Mouse (Mus musculus) right cerebral cortex, postnatal 4 days (tissue): Measurements from ENCODE around the gene Isyna1.
A peak's percentile ranks its signal among the peaks of the same experiment; 100 is the strongest.
"Not testable (repeated sequence)": the region's sequence is repeated elsewhere in the genome, so short reads cannot be mapped to it uniquely, and the experiment has no call there.

Experiments
- DNase-seq: peaks from one replicate; pipeline ENCODE4 v3.0.0-alpha.2; 2022

The Isyna1 gene

DNA sequence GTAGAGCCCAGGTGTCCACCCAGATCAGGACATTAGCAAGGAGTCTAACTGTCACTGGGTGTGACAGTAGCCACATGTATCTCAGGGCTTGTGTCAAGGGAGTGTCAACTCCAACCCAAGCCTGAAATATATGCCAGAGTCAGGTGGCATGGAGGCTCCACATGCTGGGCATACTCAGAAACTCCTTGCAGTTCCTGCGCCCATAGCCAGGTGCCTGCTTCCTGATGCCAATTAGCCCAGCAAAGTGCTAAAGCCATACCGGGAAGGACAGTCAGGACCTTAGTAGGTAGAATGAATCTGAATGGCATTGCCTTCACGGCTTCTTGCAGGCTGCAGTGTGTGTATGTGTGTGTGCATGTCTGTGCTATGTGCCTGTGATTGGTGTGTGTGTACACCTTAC lies 17.0 kb upstream of the Isyna1 start:
- DNase-seq, result no peak

DNA sequence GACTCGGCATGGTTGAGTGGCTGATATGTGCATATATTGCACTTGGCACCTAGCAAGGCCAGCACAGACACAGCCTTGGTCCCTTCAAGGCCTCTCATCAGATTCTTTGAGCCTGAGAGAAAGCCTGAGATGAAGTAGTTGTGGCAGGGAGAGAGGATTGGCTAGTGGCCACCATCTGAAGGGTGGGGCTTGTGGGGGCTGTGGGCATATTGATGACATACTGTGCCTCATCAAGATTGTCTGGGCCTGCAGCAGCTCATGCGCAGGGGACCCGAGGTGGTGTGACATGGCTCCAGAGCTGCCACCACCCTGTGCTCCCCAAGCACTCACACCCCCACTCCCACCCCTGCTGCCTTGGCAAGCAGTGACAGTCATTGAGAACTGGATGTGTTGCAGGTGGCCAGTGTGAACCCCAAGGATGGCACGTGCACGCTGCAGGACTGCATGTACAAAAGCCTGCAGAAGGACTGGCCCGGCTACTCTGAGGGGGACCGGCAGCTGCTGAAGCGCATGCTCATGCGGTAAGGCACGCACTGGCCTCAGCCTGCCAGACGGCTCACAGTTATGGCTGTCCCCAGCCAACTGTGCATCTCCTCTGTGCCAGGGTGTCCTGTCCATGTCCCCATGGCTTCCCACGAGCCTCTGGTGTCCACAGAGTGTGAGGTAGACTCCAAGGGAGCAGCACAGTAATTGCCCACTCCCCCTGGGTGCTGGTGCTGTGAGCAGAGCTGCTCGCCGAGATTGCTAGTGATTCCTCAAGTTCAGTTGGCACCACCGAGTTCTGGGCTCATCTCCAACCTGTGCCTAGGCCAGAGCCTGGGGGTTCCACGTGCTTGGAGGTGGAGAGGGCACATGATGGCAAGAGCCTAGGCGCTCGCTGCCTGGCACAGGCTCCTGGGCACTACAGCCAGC lies 10.4 kb upstream of the Isyna1 start:
- no peak for DNase-seq

DNA sequence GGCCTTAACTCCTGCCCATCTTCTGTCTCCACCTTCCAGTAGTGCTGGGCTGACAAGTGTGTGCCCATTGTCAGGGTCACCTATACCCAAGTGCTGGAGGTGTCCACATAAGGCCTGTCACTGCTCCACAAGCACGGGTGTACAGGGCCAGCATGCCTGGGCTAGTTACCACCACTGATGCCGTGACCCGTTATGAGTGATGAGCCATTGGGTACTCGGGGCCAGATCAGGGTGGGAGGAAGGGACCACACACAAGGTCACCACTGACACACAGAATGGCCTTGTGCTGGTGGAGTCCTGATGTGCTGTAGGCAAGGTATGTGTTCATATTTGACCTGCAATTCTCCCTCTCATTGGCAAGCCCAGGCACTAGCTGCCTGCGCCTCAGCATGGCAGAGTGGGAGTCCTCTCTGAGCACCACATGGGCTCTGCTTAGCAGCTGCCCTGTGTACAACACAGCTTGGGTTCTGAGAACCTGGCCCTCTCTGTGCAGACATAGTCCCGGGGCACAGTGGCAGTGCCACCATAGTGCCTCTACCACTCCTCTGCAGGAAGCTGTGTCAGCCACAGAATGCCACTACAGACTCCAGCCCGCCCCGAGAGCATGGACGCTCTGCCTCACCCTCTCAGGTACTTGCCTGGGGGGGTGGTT lies 9.4 kb upstream of the Isyna1 start:
- DNase-seq, result no peak

DNA sequence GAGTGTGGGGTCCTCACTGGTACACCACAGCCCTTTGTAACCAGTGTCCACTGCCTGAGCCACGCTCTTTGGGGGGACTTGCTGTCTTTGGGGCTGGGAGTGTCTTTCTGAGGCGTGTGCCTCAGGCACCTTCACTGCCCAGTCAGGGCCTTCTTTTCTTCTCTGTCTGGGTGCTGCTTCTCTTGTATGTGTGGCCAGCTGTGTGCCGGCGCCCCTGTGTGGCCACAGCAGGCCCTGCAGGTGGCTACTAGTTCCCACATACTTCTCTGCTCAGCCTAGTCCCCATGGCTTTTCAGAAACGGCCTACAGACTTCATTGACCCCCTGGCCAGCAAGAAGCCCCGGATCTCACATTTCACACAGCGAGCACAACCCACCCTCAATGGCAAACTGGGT lies 8.9 kb upstream of the Isyna1 start:
- no peak for DNase-seq

DNA sequence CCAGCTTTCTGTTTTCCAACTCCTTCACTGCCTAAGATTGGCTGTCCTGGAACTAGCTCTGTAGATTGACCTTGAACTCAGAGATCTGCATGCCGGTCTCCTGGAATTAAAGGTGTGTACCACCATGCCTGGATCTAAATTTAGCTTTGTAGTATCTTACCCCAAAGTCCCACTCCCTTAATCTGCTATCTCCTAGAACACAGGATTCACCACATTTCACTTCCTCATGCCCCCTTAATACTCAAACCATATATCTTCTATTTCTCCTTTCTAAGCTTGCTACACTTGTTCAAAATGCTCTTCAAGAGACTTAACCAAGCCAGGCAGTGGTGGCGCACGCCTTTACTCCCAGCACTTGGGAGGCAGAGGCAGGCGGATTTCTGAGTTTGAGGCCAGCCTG lies 6.2 kb upstream of the Isyna1 start:
- not testable (repeated sequence) for DNase-seq

DNA sequence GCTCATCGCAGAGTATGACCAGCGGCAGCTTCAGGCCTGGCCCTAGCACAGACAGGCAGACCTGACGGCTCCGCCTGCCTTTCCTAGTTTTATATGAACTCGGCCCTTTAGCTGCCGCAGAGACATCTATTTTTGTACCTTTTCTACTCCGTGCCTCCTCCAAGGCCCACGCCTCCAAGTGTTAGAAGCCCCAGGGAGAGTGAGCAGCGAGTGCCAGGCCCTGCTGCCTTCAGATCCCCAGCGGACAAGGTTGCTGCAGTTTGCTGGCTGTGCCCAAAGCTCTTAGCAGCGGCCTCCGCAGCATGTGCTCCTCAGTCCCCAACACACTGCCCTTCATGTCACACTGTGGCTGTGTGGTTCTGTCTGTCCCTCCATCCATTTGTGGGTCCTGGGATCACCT lies 2.6 kb upstream of the Isyna1 start:
- no peak for DNase-seq

DNA sequence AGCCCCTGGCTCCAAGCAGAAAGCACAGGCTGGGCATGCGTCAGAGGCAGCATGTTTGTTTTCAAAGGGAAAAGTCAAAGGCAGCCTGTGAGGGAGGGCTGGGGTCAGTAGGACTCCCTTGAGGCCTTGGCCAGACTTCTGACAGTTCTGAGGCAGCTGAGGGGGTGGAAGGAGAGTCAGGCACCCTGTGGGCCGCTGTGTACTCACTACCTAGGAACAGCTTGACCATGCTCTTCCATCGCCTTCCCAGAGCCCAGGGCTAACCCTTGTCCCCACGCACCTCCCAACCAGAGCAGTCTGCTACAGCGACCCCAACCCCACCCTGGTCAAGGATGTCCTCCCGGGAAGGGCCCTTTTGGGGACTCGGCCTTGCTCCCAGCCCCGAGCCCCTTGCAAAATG lies 1.0 kb upstream of the Isyna1 start:
- no peak for DNase-seq

DNA sequence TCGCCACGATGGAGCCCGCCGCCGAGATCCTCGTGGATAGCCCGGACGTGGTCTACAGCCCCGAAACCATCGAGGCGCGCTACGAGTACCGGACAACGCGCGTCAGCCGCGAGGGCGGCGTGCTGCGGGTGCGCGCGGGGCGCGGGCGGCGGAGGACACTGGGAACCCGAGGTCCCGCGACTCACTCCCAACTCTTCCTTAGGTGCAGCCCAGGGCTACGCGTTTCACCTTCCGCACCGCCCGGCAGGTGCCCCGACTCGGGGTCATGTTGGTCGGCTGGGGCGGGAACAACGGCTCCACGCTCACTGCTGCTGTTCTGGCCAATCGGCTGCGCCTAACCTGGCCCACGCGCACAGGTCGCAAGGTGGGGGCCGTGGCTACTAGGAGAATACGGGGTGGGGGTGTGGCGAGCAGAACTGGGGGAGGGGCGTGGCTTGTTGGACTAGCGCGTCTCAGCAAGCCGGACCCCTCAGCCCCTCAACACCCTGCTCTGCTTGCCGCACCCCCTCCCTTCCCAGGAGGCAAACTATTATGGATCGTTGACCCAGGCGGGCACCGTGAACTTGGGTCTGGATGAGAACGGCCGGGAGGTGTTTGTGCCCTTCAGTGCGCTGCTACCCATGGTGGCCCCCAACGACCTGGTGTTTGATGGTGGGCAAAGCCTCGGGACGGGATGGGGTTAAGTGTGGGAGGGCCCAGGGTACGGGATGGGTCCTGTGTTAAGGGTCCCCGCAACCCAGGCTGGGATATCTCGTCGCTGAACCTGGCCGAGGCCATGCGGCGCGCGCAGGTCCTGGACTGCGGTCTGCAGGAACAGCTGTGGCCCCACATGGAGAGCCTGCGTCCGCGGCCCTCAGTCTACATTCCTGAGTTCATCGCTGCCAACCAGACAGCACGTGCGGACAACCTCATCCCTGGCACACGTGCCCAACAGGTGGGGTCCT lies 720 bp downstream of the Isyna1 start:
- peak; percentile 46 for DNase-seq

DNA sequence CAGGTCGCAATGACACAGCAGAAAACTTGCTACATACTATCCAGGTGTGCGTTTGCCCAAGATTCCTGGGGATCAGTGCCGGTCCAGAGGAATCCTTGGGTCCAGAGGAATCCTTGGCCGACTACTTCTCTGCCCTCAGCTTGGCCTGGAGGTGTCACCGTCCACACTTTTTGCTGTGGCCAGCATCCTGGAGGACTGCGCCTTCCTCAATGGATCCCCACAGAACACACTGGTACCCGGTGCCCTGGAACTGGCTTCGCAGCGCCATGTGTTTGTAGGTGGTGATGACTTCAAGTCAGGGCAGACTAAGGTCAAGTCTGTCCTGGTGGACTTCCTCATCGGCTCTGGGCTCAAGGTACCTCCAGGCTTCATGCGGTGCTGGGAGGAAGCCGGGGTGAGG lies 1.6 kb downstream of the Isyna1 start:
- no peak for DNase-seq

DNA sequence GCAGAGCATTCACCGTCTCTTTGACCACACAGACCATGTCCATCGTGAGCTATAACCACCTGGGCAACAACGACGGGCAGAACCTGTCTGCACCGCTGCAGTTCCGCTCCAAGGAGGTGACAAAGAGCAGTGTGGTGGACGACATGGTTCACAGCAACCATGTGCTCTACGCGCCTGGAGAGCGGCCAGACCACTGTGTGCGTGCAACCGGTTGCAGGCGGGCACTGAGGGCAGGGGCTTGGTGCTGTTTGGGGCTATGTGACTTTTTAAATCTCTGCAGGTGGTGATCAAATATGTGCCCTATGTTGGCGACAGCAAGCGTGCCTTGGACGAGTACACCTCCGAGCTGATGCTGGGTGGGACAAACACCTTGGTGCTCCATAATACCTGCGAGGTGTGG lies 2.0 kb downstream of the Isyna1 start:
- no peak for DNase-seq

DNA sequence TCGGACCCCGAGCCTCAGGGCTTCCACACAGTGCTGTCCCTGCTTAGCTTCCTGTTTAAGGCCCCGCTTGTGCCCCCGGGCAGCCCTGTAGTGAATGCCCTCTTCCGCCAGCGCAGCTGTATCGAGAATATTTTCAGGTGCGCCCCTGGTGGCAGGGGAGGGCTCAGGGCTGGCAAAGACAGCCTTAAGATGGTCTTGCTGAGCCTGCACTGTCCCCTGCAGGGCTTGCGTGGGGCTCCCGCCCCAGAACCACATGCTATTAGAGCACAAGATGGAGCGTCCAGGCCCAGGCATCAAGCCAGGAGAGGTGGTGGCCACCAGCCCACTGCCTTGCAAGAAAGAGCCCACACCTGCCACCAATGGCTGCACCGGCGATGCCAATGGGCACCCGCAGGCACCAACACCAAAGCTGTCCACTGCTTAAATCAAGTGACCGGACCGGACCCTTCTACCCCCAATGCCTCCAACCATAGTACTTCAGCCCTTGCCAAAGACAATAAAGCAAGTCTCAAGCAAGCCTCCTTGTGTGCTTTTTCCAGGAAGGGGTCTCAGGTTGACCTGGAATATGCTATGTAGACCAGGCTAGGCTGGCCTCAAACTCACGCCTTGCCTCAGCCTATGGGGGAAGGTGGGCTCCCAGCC lies 2.7 kb downstream of the Isyna1 start:
- no peak for DNase-seq

DNA sequence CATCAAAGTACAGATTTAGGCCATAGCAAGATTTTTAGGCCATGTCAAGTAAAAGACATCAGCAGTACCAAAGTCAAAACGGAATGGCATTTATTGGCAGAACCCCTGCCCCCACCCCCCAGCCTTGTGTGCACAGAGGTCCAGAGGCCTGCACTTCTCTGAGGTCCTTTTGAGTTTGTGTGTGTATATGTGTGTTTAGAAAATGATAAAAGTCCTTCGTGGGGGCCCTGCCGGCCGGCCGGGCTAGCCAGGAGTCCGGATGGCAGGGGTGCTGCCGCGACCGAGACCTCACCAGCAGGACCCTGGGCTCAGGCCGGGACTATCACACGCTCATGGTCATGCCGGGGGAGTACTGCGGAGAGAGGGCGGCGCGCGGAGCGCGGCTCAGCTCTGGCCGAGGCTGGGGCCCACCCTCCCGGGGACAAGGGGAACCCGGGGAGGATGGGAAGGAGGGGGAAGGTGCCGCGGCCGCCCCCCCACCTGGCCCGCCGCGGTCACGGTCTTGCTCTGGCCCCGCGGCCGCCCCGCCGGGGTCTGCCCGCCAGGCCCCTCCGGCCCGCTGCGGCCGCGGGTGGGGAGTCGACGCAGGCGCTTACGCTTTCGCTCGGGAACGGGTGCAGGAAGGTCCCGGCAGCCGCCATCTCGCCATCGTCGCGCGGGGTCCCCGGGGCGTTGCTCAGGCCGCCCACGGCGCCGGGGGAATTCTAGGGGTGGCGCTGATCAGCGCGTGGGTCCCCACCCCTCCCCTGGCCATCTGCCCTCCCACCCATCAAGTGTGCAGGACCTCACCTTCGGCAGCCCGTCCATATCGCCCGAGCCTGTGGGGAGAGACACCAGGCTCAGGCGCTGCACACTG lies 3.5 kb downstream of the Isyna1 start:
- no peak for DNase-seq

DNA sequence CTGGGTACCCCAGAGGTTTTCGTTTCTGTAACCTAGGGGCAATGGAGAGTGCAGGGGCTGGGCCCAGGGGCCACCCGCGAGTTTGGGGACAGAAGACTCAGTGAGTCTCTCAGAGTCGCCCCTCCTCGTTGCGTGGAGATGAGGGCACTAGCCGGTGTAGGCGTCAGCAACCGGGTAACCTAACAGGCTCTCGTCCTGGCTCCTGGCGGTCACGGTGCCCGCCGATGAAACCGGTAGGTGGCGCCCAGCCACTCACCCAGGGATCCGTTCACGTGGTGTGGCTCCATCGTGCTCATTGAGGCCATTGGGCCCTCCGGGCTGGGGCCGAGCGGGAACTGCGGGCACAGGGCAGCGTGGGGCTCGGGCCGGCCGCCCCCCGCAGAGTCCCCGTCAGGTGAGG lies 4.1 kb downstream of the Isyna1 start:
- peak; percentile 82 for DNase-seq

DNA sequence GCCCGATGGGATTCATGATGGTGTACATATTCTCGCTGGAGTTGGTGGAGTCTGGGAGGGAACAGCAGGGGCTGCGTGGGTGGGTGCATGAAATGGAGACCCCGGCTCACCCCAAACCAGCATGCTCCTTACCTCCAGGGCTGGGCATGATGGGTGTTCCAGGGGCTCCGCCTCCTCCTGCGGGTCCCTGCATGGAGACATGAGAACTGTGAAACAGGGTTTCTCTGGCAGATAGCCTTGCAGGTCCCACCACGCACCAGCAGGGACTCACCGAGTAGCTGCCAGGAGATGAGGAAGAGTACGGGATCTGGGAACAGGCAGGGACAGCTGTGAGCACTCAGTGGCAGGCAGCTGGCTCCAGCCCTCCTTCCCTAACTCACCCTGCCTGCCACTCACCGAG lies 4.5 kb downstream of the Isyna1 start:
- DNase-seq, result peak; percentile 49

DNA sequence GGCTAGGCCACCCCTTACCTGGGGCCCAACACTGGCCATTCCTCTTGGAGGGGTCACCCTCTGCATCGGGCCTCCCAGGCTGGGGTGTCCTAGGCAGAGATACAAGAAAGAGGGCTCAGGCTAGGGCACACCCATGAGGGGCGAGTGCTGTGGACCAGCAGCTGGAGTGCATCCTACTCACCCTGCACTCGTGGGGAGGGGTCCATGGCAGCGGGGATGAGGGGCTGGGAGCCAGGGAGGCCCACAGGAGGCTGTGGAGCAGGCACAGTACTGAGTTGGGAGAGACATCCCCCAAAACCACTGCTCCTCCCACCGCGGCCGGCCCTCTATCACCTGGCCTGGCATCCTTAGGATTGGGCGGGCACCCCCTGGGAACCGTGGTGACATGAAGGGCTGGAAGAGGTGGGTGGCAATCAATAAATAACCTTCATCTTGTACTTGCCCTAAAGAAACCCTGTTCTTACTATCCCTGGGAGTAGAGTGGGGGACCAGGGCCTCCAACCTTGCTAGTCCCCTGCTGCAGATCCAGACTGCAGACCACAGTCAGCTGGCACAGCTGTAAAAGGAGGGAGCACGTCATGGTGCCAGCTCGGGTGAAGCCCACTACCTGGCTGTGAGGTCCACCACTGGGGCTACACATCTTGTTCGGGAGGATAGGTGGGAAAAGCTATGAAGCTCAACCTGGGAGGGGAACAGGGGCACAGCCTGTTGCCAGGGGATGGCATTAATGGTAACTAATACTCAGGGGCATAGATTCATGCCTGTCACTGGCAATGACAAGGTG lies 5.5 kb downstream of the Isyna1 start:
- DNase-seq, result no peak

DNA sequence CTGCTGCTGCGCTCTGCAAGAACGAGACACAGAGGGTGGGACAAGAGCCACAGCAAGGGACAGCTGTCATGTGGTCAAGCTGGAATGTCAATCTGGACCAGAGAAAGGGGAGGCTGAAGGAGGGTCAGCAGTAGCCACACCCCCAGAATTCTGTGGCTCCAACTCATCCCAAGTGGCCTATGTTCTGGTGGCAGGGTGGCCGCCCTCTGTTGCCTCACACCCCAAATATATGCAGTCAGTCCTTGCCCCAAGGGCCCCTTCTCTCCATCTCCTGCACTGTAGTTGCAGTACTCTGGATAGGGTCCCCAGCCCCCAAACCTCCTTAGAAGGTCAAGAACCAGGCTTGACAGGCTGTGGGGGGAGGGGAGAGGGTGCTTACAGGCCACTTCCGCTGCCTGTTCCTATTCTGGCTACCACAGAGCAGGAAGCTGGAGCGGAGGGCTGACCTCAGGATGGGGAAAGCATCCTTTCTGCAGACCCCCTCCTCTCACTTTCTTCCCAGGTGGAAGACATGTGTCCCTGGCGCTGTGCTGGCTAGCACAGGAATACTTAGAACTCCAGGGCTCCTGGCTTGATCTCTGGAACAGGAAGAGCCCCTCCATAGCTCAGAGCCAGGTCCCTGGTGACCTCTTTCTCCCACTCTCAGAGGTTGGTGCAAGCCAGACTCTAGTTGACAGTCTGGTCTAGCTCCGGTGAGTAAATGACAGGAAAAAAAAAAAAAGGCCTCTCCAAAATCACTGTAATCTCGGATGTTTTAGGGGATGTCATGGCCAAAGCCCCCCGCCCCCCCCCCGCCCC lies 6.5 kb downstream of the Isyna1 start:
- DNase-seq, result no peak

DNA sequence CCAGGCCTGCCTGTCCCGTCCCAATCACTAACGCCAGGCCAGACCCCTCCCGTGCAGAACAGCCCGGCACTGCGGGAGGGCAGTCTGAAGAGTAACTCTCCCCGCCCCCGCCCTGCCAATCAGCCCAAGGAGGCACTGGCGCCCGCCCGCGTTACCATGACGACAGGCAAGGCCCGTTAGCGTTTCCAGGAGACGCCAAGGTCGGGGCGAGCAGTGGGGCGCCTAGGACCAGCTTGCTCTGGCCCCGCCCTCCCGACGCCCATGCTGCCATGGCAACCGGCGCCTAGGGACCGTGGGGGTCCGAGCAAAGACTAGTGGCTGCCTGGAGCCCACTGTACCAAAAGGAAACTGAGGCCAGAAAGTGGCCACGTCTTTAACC lies 7.1 kb downstream of the Isyna1 start:
- DNase-seq, result peak; percentile 89

DNA sequence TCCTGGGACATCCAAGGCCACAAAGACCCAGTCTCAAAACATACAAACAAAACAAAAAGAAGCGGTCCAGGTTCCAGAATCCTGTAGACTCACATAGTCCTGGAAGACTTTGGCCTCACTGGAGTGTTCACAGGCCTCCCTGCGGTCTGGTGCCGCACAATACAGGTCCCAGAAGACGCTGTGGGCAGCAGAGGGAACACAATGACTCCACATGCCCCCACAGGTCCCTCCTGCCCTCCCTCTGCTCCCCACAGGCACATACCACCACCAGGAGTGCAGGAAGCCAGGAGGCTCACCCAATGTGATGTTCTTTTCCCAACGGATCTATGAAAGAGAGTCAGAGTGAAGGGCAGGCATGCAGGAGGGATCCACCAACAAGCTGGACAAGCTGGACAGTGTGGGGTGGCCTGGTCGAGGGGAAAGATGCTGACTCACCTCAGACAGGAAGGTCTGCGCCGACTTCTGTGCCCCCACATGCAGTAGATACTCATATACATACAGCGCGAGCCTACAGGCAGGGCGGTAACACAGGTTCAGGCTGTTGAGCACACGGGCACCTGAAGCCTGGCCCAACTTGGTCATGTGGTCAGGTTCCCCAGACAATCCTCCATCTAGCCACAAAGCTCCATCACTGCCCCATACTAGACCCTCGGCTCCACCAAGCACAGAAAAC lies 8.1 kb downstream of the Isyna1 start:
- no peak for DNase-seq

DNA sequence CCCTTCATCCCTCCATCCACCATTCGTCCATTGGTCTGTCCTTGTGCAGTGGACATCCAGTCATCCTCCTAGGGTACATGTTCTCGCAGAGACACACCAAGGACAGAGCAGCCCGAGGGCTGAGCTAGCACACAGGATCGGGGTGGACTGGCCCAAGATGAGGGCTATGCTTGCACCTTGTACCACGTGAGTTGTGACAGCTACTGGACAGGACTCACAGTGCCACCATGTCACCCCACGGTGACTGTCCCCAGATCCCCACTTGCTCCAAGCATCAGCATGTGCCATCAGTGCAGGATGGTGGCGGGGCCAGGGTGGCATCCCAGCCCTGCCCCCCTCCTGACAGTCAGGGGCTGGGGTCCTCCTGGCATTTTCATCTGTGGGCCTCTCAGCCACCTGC lies 10.4 kb downstream of the Isyna1 start:
- DNase-seq, result no peak
